Mouse (Mus musculus) CH12.LX (cell line): ENCODE measurements around the gene Eif4g3. TPM values are rescaled to one million over a fixed set of nuclear protein-coding genes. Genes with fewer than 3 reads are reported as not detected.

ENCODE experiments used
- DNase-seq: peaks from one replicate; pipeline ENCODE4 v3.0.0-alpha.2; 2013; ENCODE audit errors: extremely low read depth
- H3K27ac ChIP-seq: 2 replicates; pipeline ENCODE4 v1.5.1; 2012; ENCODE audit warnings: low read depth, mild to moderate bottlenecking, control low read depth, moderate library complexity; ENCODE audit not compliant: insufficient read depth
- H3K27me3 ChIP-seq: replicated peaks from 2 replicates; pipeline ENCODE3; 2012; ENCODE audit warnings: inconsistent platforms
- H3K36me3 ChIP-seq, 2 experiments: replicated peaks in 1 of 2; 2 replicates each; pipeline versions ENCODE3 to v1.6.1; 2012; ENCODE audit warnings: inconsistent platforms in 1 of 2, low read length in 1 of 2, mild to moderate bottlenecking in 1 of 2, mixed read lengths in 1 of 2, moderate library complexity in 1 of 2; ENCODE audit not compliant: control insufficient read depth in 1 of 2, insufficient read depth in 1 of 2
- H3K4me1 ChIP-seq, 2 experiments: 2 replicates each; pipeline ENCODE4 v1.6.1; 2012; ENCODE audit warnings: inconsistent platforms in 1 of 2, moderate library complexity in 1 of 2; ENCODE audit not compliant: insufficient read depth in 2 of 2, control insufficient read depth in 1 of 2
- H3K4me2 ChIP-seq: 2 replicates; pipeline ENCODE4 v1.6.1; 2012; ENCODE audit warnings: low read depth, mild to moderate bottlenecking, control low read depth; ENCODE audit not compliant: poor library complexity, insufficient read depth, severe bottlenecking
- H3K4me3 ChIP-seq, 3 experiments: fragments of 150-350 bp in 1 of 3; sonication (generic) in 1 of 3; replicated peaks in 1 of 3; 2 replicates each; pipeline versions ENCODE3 to v1.5.1; 2011 to 2012; ENCODE audit warnings: low read depth in 2 of 3, low read length in 2 of 3, mild to moderate bottlenecking in 2 of 3, moderate library complexity in 2 of 3, control low read depth in 1 of 3, improper control_type of control experiment in 1 of 3, inconsistent platforms in 1 of 3, mixed read lengths in 1 of 3; ENCODE audit not compliant: poor library complexity in 1 of 3
- H3K79me2 ChIP-seq: replicated peaks from 2 replicates; pipeline ENCODE4 v1.6.1; 2012; ENCODE audit warnings: mild to moderate bottlenecking, moderate library complexity; ENCODE audit not compliant: control insufficient read depth, poor library complexity, insufficient read depth, severe bottlenecking; ENCODE audit errors: extremely low read depth
- H3K9ac ChIP-seq: 2 replicates; pipeline ENCODE4 v1.6.1; 2012; ENCODE audit warnings: low read depth, mild to moderate bottlenecking, control low read depth, moderate library complexity; ENCODE audit not compliant: insufficient read depth
- H3K9me3 ChIP-seq: replicated peaks from 2 replicates; pipeline ENCODE3; 2012; ENCODE audit warnings: low read length, inconsistent platforms, mixed read lengths
- CTCF ChIP-seq, 2 experiments: IDR thresholded peaks in 1 of 2; conservative IDR thresholded peaks in 1 of 2; 2 replicates each; pipeline ENCODE4 v1.5.1; 2011 to 2012; ENCODE audit warnings: low read depth in 2 of 2, low read length in 2 of 2, improper control_type of control experiment in 1 of 2, inconsistent platforms in 1 of 2, mild to moderate bottlenecking in 1 of 2, moderate library complexity in 1 of 2
- E2F4 ChIP-seq: IDR thresholded peaks from 2 replicates; pipeline ENCODE4 v1.6.1; 2011; ENCODE audit warnings: low read depth, low read length, improper control_type of control experiment; ENCODE audit not compliant: insufficient replicate concordance
- IRF4 ChIP-seq: IDR thresholded peaks from 2 replicates; pipeline ENCODE4 v1.6.1; 2014; ENCODE audit warnings: low read depth, mild to moderate bottlenecking, inconsistent platforms, low read length, improper control_type of control experiment
- JUND ChIP-seq: conservative IDR thresholded peaks from 2 replicates; pipeline ENCODE4 v1.6.1; 2011; ENCODE audit warnings: low read depth, low read length, improper control_type of control experiment
- KAT2A ChIP-seq: IDR thresholded peaks from 2 replicates; pipeline ENCODE4 v1.6.1; 2012; ENCODE audit warnings: low read length, improper control_type of control experiment, inconsistent platforms; ENCODE audit not compliant: insufficient replicate concordance
- MAZ ChIP-seq: IDR thresholded peaks from 2 replicates; pipeline ENCODE4 v1.6.1; 2012; ENCODE audit warnings: low read depth, mild to moderate bottlenecking, inconsistent platforms, low read length, improper control_type of control experiment, moderate library complexity
- MEF2A ChIP-seq: IDR thresholded peaks from 2 replicates; pipeline ENCODE4 v1.6.1; 2014; ENCODE audit warnings: low read depth, mild to moderate bottlenecking, inconsistent platforms, low read length, improper control_type of control experiment, borderline replicate concordance
- MXI1 ChIP-seq: IDR thresholded peaks from 2 replicates; pipeline ENCODE4 v1.6.1; 2011; ENCODE audit warnings: mild to moderate bottlenecking, low read depth, low read length, improper control_type of control experiment
- NELFE ChIP-seq: IDR thresholded peaks from 2 replicates; pipeline ENCODE4 v1.6.1; 2011; ENCODE audit warnings: low read depth, low read length, improper control_type of control experiment
- NRF1 ChIP-seq: IDR thresholded peaks from 2 replicates; pipeline ENCODE4 v1.6.1; 2014; ENCODE audit warnings: low read depth, mild to moderate bottlenecking, inconsistent platforms, low read length, improper control_type of control experiment, moderate library complexity
- POLR2AphosphoS2 ChIP-seq: IDR thresholded peaks from 2 replicates; pipeline ENCODE4 v1.6.1; 2011; ENCODE audit warnings: low read depth, low read length, improper control_type of control experiment
- RAD21 ChIP-seq: IDR thresholded peaks from 2 replicates; pipeline ENCODE4 v1.6.1; 2011; ENCODE audit warnings: low read depth, mild to moderate bottlenecking, low read length, improper control_type of control experiment, moderate library complexity
- RCOR1 ChIP-seq: conservative IDR thresholded peaks from 2 replicates; pipeline ENCODE4 v1.6.1; 2012; ENCODE audit warnings: low read depth, mild to moderate bottlenecking, inconsistent platforms, low read length, improper control_type of control experiment
- SIN3A ChIP-seq: IDR thresholded peaks from 2 replicates; pipeline ENCODE4 v1.6.1; 2012; ENCODE audit warnings: low read length, improper control_type of control experiment, inconsistent platforms
- UBTF ChIP-seq: IDR thresholded peaks from 2 replicates; pipeline ENCODE4 v1.6.1; 2012; ENCODE audit warnings: low read depth, mild to moderate bottlenecking, inconsistent platforms, low read length, improper control_type of control experiment, moderate library complexity
- ZKSCAN1 ChIP-seq: IDR thresholded peaks from 2 replicates; pipeline ENCODE4 v1.6.1; 2012; ENCODE audit warnings: low read depth, inconsistent platforms, low read length, improper control_type of control experiment, borderline replicate concordance
- dilution Hi-C: fragments of 300-500 bp; cut with MboI; formaldehyde crosslinking; loops from 2 replicates; pipeline ENCODE4 v1.14.3; 2020; ENCODE audit warnings: low sequenced_read_pairs; ENCODE audit not compliant: extremely low pct_unique_long_range_greater_than_20kb, extremely low pct_ligation_motif_present
- in situ Hi-C: fragments of 300-500 bp; cut with MboI; formaldehyde crosslinking; loops from 3 replicates; pipeline ENCODE4 v1.14.3; 2019; ENCODE audit warnings: low sequenced_read_pairs, low pct_ligation_motif_present, low pct_unique_long_range_greater_than_20kb, mixed read lengths
- polyA plus RNA-seq: library from polyadenylated mRNA; unstranded; fragments of >175 nt; gene quantifications from 2 replicates; pipeline ENCODE4 v1.2.1, GENCODE M21; 2012; ENCODE audit warnings: low read depth; ENCODE audit not compliant: insufficient read length
- total RNA-seq, 2 experiments: library from RNA; depleted of rRNA; stranded (reverse); fragments of 300-350 nt in 1 of 2; fragments of >200 nt in 1 of 2; gene quantifications; 2 replicates each; pipeline ENCODE4 v1.2.3; 2012 to 2014

Eif4g3 gene
- total and polyA plus RNA-seq, 3 experiments: 10.8 to 47.2 (median 24.0) TPM

- Histone ChIP-seq H3K4me1 (no peaks in the 10 kb centered on the region), H3K4me2 (no peak overlapping the region), H3K9ac (no peak overlapping the region), H3K4me3 (no peak overlapping the region), H3K79me2 (no peaks in the 10 kb centered on the region), H3K9me3 (no peaks in the 10 kb centered on the region), H3K36me3 (peaks cover 73 to 97% of the 10 kb centered on the region in 2 experiments), H3K27me3 (no peaks in the 10 kb centered on the region)
- dilution Hi-C loops: no loop called here
- in situ Hi-C loops: no loop called here
- no peak for DNase-seq
- TF ChIP-seq CTCF (conservative IDR thresholded peaks at IDR 0.05 in 1 of 2, IDR thresholded peaks at IDR 0.05 in 1 of 2; ENCODE audit: low read depth in 2 of 2, low read length in 2 of 2) (no peak), SIN3A (no peak), RAD21 (no peak), POLR2AphosphoS2 (no peak), MXI1 (no peak), KAT2A (no peak), RCOR1 (no peak)
- TF ChIP-seq, all 38 proteins: peak for 0
- no peak overlapping the region for H3K27ac ChIP-seq
These were observed 199.7 kb downstream of the Eif4g3 start for GRCm38 (mm10) chr4:138192561-138192960.

DNA sequence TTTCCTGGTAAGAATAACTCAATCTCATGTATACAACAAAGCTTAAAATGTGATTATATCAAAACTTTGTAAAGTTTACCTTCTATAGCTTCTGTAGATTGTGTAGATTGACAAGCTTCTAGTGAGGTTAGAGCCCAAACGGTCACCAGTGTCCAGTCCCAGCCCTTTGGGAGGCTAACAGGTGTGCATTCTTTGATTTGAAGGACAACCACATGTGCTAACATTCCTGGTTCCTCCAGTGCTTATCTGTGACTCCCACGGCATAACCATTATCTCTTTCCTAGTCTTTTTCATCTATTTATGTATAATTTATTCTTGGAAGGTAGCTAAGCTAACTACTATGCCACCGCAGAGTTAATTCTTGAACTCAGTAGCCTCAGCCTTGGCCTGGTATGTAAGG is 207.9 kb downstream of the Eif4g3 start:
- H3K9me3 ChIP-seq: no peaks in the 10 kb centered on the region
- peaks cover 66 to 90% of the 10 kb centered on the region in 2 experiments for H3K36me3 ChIP-seq
- no peak overlapping the region for H3K4me2 ChIP-seq
- dilution Hi-C loops: no loop called here
- no peaks in the 10 kb centered on the region for H3K27me3 ChIP-seq
- H3K79me2 ChIP-seq: no peaks in the 10 kb centered on the region
- no peak overlapping the region for H3K9ac ChIP-seq
- H3K4me1 ChIP-seq: peaks cover 0 to 2% of the 10 kb centered on the region in 2 experiments; a peak in 1 of 4 replicates
- TF ChIP-seq KAT2A (no peak), POLR2AphosphoS2 (no peak), UBTF (no peak), MEF2A (no peak), NELFE (no peak), NRF1 (no peak), E2F4 (no peak), MXI1 (no peak), JUND (no peak), ZKSCAN1 (no peak), IRF4 (no peak), MAZ (no peak)
- H3K27ac ChIP-seq: no peak overlapping the region
- in situ Hi-C loops: no loop called here
- H3K4me3 ChIP-seq: no peak overlapping the region
- DNase-seq: no peak
